Mouse (Mus musculus) ovary, postnatal 10 days (tissue): ENCODE results near the gene Fbxl4.

Experiments
- DNase-seq: peaks from one replicate; pipeline ENCODE4 v3.0.0; 2022; ENCODE audit warnings: low spot score

Gene Fbxl4

GRCm38 (mm10) chr4:22476967-22477710 lies 119.8 kb downstream of the Fbxl4 start:
- DNase-seq = no peak

GRCm38 (mm10) chr4:22477711-22478230 lies 120.4 kb downstream of the Fbxl4 start:
- DNase-seq = no peak

GRCm38 (mm10) chr4:22478488-22479367 lies 121.4 kb downstream of the Fbxl4 start:
- no peak for DNase-seq

- DNase-seq = no peak
Observed at GRCm38 (mm10) chr4:22479368-22480090, 122.2 kb downstream of the Fbxl4 start.

- no peak for DNase-seq
Observed at GRCm38 (mm10) chr4:22480091-22480857, 122.9 kb downstream of the Fbxl4 start.

- DNase-seq = no peak
Observed at GRCm38 (mm10) chr4:22480858-22481205, 123.5 kb downstream of the Fbxl4 start.

GRCm38 (mm10) chr4:22482118-22482517 lies 124.8 kb downstream of the Fbxl4 start:
- DNase-seq = no peak

- no peak for DNase-seq
Observed at GRCm38 (mm10) chr4:22482756-22483280, 125.5 kb downstream of the Fbxl4 start.

GRCm38 (mm10) chr4:22483548-22483947 lies 126.2 kb downstream of the Fbxl4 start:
- no peak for DNase-seq
